Mouse (Mus musculus): ENCODE data around the gene Phf24.

DNA sequence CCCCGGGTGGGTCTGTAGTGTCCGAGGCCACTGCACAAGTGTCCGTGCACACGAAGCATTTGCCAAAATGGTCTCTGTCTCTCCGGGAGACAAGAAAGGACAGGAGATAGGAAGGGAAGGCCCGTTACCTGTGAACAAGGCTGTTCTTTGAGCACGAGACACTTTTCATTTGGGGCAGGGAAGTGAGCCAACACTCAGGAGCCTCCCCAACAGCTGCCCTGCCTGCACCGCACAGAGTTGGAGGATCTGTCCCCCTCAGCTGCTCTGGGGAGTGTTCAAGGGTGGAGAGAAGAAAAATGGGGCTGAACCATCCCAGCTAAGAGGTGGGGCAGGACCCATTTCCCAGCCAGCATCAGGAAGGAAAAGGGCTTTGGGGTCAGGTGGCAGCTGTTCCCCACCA lies 41.5 kb downstream of the Phf24 start:
- TF ChIP-seq CTCF (IDR thresholded peaks at IDR 0.05) (no peak), EP300 (IDR thresholded peaks at IDR 0.05) (no peak)

Measured in lung, postnatal 0 days (tissue).